Mouse (Mus musculus): Measurements from ENCODE around the gene Dusp12.

GRCm38 (mm10) chr1:170861671-170862434 is 23.5 kb downstream of the Dusp12 start:
- no peak for TF ChIP-seq POLR2A (IDR thresholded peaks at IDR 0.05; ENCODE audit: low read depth, low read length)
- TF ChIP-seq CTCF (conservative IDR thresholded peaks at IDR 0.05; ENCODE audit: insufficient read depth, insufficient read length, low read depth, low read length), result no peak

Measured in kidney, adult 2 months (tissue).